Mouse (Mus musculus) heart, postnatal 0 days (tissue): ENCODE data around the gene Dennd1a. TPM values are rescaled to one million over a fixed set of nuclear protein-coding genes. Genes with fewer than 3 reads are reported as not detected.

Experiments used
- ATAC-seq: fragments of 200-750 bp; cut with Nextera tagmentation; 2 replicates; pipeline ENCODE4 v1.8.0; 2017; ENCODE audit warnings: low read depth, moderate number of reproducible peaks, moderate library complexity; ENCODE audit not compliant: insufficient read depth
- DNase-seq: peaks from one replicate; pipeline ENCODE4 v3.0.0-alpha.2; 2016; ENCODE audit warnings: low spot score
- H3K27ac ChIP-seq: fragments of 300-500 bp; sonication (generic); 2 replicates; pipeline ENCODE4 v1.5.1; 2014; ENCODE audit warnings: low read depth, mild to moderate bottlenecking
- H3K27me3 ChIP-seq: fragments of 300-500 bp; sonication (generic); 2 replicates; pipeline ENCODE4 v1.6.1; 2014; ENCODE audit warnings: low read length, mixed read lengths; ENCODE audit not compliant: control insufficient read depth, insufficient read depth
- H3K36me3 ChIP-seq: fragments of 300-500 bp; sonication (generic); replicated peaks from 2 replicates; pipeline ENCODE4 v1.6.1; 2014; ENCODE audit warnings: low read length, mixed read lengths; ENCODE audit not compliant: control insufficient read depth, insufficient read depth
- H3K4me1 ChIP-seq: fragments of 300-500 bp; sonication (generic); 2 replicates; pipeline ENCODE4 v1.6.1; 2014; ENCODE audit warnings: antibody characterized with exemption; ENCODE audit not compliant: control insufficient read depth, insufficient read depth
- H3K4me2 ChIP-seq: fragments of 300-500 bp; sonication (generic); 2 replicates; pipeline ENCODE4 v1.6.1; 2014; ENCODE audit warnings: low read depth, mild to moderate bottlenecking, low read length, moderate library complexity
- H3K4me3 ChIP-seq: fragments of 300-500 bp; sonication (generic); 2 replicates; pipeline ENCODE4 v1.5.1; 2014; ENCODE audit warnings: low read depth, low read length
- H3K9ac ChIP-seq: fragments of 300-500 bp; sonication (generic); replicated peaks from 2 replicates; pipeline ENCODE4 v1.6.1; 2014; ENCODE audit warnings: low read depth, low read length, mixed read lengths
- H3K9me3 ChIP-seq: fragments of 300-500 bp; sonication (generic); replicated peaks from 2 replicates; pipeline ENCODE4 v1.6.1; 2016; ENCODE audit warnings: low read length; ENCODE audit not compliant: control insufficient read depth
- CTCF ChIP-seq: IDR thresholded peaks from 2 replicates; pipeline ENCODE4 v1.5.1; 2016; ENCODE audit warnings: antibody characterized with exemption, control low read depth, low read depth
- EP300 ChIP-seq: IDR thresholded peaks from 2 replicates; pipeline ENCODE4 v1.6.1; 2016; ENCODE audit warnings: antibody characterized with exemption, low read depth
- WGBS: fragments of 180-500 bp; shearing (Covaris S2); extraction: QIAGEN DNeasy Blood & Tissue Kit; methylation state at CpG from one replicate; pipeline ENCODE4 v1.1.7; 2014; 5-methylcytosine and 5-hydroxymethylcytosine counted together
- polyA plus RNA-seq: library from polyadenylated mRNA; unstranded; fragments of >200 nt; fragmentation: Nextera tagmentation; extraction: Ambion mirVana; gene quantifications from 2 replicates; pipeline ENCODE4 v1.2.1, GENCODE M21; 2015
- total RNA-seq: library from RNA; depleted of rRNA; stranded (reverse); fragments of >200 nt; gene quantifications from 2 replicates; pipeline ENCODE4 v1.2.3, GENCODE M21; 2014; ENCODE audit warnings: low replicate concordance

The Dennd1a gene
- total and polyA plus RNA-seq, 2 experiments from 2014 or later, result 5.7 to 15.8 TPM

DNA sequence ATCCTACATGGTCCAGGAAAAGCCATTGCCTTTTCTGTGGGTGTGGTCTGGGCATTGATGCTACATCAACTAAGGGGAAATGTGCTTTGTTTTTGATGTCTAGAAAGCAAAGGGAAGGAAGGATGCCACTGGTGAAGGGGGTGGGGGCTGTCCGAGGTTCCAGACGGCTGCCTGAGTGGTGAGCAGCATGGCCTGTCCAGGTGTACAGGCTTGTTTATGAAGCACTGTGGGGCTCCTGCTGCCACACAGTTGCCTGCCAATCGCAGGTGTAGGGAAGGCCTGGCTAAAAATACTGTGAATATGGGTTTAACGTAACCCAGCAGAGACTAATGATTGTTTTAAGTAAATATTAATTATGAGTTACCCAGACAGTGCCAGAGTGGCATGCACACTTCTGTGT lies 414.4 kb downstream of the Dennd1a start:
- DNase-seq (no peak), ATAC-seq (no peak)
- WGBS, result 72% methylated on average over 4 of the region's 4 CpGs
- H3K9me3 ChIP-seq, result no peaks in the 10 kb centered on the region
- H3K36me3 ChIP-seq, result no peaks in the 10 kb centered on the region
- no peak overlapping the region for H3K4me3 ChIP-seq
- no peaks in the 10 kb centered on the region for H3K27me3 ChIP-seq
- H3K27ac ChIP-seq, result no peak overlapping the region
- TF ChIP-seq EP300 (no peak), CTCF (no peak)
- no peak overlapping the region for H3K4me2 ChIP-seq
- no peaks in the 10 kb centered on the region for H3K4me1 ChIP-seq
- H3K9ac ChIP-seq, result no peak overlapping the region

DNA sequence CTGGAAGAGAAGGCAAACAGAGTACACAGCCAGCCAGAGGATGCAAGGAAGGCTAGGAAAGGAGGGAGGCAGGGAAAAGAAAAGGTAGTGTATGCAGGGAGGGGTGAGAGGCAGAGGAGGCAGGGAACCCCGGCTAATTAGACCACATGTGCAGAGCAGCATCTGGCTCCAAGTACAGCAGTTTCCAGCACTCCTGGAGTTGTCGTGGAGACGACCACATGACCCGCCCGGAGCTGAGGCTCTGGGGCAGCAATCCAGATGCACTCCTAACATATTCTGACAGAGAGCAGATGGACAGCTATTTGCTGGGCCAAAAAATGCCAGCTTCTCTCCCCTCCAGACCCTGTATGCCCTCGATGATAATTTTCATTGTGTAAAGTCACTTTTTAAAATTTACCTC lies 417.6 kb downstream of the Dennd1a start:
- Histone ChIP-seq H3K9me3 (no peaks in the 10 kb centered on the region), H3K9ac (no peak overlapping the region), H3K4me3 (no peak overlapping the region), H3K36me3 (no peaks in the 10 kb centered on the region), H3K4me2 (no peak overlapping the region), H3K27ac (no peak overlapping the region), H3K27me3 (no peaks in the 10 kb centered on the region), H3K4me1 (no peaks in the 10 kb centered on the region)
- WGBS, result 37% methylated on average over 6 of the region's 6 CpGs
- ATAC-seq, result no peak
- DNase-seq, result no peak
- TF ChIP-seq EP300, result no peak
- no peak for TF ChIP-seq CTCF

DNA sequence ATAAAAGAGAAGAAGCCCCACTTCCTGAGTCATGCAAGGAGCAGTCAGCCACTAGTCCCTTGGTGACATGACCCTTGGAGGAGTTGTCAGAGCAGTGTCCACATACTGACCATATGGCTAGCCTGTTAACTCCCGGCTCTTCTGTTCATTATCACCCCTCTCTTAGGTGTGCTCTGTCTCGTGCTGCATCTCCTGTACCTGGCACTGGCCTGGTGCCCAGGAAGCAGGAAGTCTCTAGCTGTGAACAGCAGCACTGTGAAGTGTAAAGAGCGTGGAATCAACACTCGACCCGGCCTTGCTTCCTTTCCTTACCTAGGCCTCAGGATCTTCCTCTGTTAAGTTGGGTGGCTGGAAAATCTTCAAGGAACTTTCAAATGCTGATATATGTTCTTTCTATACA lies 419.8 kb downstream of the Dennd1a start:
- Histone ChIP-seq H3K36me3 (no peaks in the 10 kb centered on the region), H3K9me3 (no peaks in the 10 kb centered on the region), H3K4me1 (no peaks in the 10 kb centered on the region), H3K9ac (no peak overlapping the region), H3K27me3 (no peaks in the 10 kb centered on the region), H3K4me2 (no peak overlapping the region), H3K27ac (no peak overlapping the region), H3K4me3 (no peak overlapping the region)
- DNase-seq (no peak), ATAC-seq (no peak)
- 72% methylated on average over 5 of the region's 5 CpGs for WGBS
- TF ChIP-seq CTCF (no peak), EP300 (no peak)

DNA sequence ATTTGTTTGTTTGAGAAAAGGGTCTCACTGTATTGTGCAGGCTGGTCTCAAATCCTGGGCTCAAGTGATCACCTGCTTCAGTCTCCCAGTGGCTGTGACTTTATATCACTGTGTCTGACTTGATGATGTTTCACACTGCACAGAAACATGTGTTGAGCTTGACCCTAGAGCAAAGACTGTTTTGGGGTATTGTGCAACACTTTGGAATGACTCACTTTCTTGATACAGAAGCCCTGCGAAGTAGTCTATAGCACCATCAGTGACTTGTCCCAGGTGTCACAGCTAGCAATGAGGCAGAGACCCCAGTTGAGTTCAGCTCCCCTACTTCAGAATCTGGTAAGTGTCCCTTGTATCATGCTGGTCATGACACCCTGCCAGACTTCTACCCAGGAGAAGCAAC lies 429.7 kb downstream of the Dennd1a start:
- Histone ChIP-seq H3K9me3 (no peaks in the 10 kb centered on the region), H3K27me3 (no peaks in the 10 kb centered on the region), H3K27ac (no peak overlapping the region), H3K4me2 (no peak overlapping the region), H3K4me3 (no peak overlapping the region), H3K36me3 (peaks cover 4% of the 10 kb centered on the region; the same call in 1 of the 2 replicates), H3K4me1 (no peaks in the 10 kb centered on the region), H3K9ac (no peak overlapping the region)
- no peak for DNase-seq
- TF ChIP-seq CTCF, result no peak
- TF ChIP-seq EP300, result no peak
- 70% methylated on average over 1 of the region's 1 CpGs for WGBS
- no peak for ATAC-seq

DNA sequence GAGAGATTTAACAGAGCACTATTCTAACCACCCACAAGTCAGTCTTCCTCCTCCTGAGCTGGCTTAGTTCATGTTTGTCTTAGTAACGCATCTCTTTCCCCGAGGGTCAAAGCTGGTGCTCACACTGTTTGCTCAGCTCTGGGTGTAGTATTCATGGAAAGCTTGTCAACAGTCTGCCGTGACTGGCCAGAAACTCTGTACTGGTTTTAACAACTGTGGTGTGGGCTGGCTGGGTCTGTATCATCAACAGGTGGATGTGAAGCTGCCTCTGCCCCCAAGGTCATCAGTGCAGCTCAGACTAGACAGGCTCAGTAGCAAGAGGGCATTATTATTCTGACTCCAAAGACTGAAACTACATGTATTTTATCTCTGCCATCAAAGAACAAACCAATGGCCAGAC lies 430.2 kb downstream of the Dennd1a start:
- DNase-seq (no peak), ATAC-seq (no peak)
- no peak overlapping the region for H3K4me3 ChIP-seq
- no peaks in the 10 kb centered on the region for H3K9me3 ChIP-seq
- peaks cover 6% of the 10 kb centered on the region; the same call in 1 of the 2 replicates for H3K36me3 ChIP-seq
- no peak overlapping the region for H3K9ac ChIP-seq
- WGBS, result 59% methylated on average over 3 of the region's 3 CpGs
- no peak for TF ChIP-seq CTCF
- no peak for TF ChIP-seq EP300
- H3K27me3 ChIP-seq, result no peaks in the 10 kb centered on the region
- H3K4me2 ChIP-seq, result no peak overlapping the region
- no peak overlapping the region for H3K27ac ChIP-seq
- H3K4me1 ChIP-seq, result no peaks in the 10 kb centered on the region

DNA sequence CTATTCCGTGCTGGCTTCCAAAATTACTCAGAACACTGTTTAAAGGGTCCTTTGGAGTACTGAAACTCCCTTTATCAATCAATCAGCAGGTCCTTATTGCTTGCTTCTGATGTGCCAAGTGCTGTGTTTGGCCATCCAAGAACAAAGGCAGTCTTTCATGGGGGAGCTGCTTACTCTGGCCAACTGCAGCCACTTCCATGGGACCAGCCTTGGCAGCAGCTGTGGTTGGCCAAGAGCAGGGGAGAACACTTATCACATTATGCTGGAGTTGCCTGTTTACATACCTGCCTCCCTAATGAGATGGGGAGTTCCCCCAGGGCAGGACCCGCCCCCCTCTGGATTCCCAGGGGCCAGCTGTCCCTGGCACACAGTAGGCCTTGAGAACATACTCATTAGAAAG lies 432.0 kb downstream of the Dennd1a start:
- TF ChIP-seq EP300 (no peak), CTCF (no peak)
- Histone ChIP-seq H3K4me3 (no peak overlapping the region), H3K4me1 (peaks cover 7% of the 10 kb centered on the region; the same call in 1 of the 2 replicates), H3K27ac (no peak overlapping the region), H3K36me3 (peaks cover 12% of the 10 kb centered on the region; the same call in 1 of the 2 replicates), H3K27me3 (no peaks in the 10 kb centered on the region), H3K4me2 (no peak overlapping the region), H3K9ac (no peak overlapping the region), H3K9me3 (no peaks in the 10 kb centered on the region)
- ATAC-seq, result no peak
- 77% methylated on average over 2 of the region's 2 CpGs for WGBS
- no peak for DNase-seq
